Mouse (Mus musculus) liver, postnatal 0 days (tissue): ENCODE measurements around the gene Ppp3r1.

Experiments used
- CTCF ChIP-seq: sonication (generic); IDR thresholded peaks from 2 replicates; pipeline ENCODE4 v1.5.1; 2016; ENCODE audit warnings: antibody characterized with exemption, low read depth
- EP300 ChIP-seq: IDR thresholded peaks from 2 replicates; pipeline ENCODE4 v1.6.1; 2016; ENCODE audit warnings: antibody characterized with exemption, low read depth, mild to moderate bottlenecking

DNA sequence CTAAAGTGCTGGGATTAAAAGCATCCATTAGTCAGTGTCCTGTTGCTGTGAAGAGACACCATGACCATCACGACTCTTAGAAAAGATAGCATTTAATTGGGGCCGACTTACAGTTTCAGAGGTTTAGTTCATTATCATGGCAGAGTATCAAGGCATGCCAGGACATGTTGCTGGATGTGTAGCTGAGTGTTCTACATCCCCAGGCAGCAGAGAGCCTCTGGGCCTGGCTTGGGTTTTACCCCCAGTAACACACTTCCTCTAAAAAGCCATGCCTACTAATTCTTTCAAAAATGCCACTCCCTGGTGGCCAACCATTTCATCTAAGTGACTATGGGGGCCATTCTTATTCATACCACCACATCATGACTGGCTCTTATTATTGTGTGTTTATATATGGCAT, 24.1 kb downstream of the Ppp3r1 start:
- TF ChIP-seq CTCF (no peak), EP300 (no peak)
